Mouse (Mus musculus) limb, embryonic 12.5 days (tissue): ENCODE measurements around the gene Vtcn1. TPM values are rescaled to one million over a fixed set of nuclear protein-coding genes. Genes with fewer than 3 reads are reported as not detected.

Experiments
- ATAC-seq: fragments of 200-750 bp; cut with Nextera tagmentation; 2 replicates; pipeline ENCODE4 v1.8.0; 2017; ENCODE audit warnings: low read depth, moderate TSS enrichment; ENCODE audit not compliant: insufficient number of reproducible peaks, insufficient read depth, low FRiP score, low TSS enrichment
- H3K27ac ChIP-seq: fragments of 300-500 bp; sonication (generic); 2 replicates; pipeline ENCODE4 v1.5.1; 2016; ENCODE audit warnings: mild to moderate bottlenecking, moderate library complexity
- H3K27me3 ChIP-seq: fragments of 300-500 bp; sonication (generic); 2 replicates; pipeline ENCODE4 v1.6.1; 2016; ENCODE audit warnings: mild to moderate bottlenecking, moderate library complexity
- H3K36me3 ChIP-seq: fragments of 300-500 bp; sonication (generic); 2 replicates; pipeline ENCODE4 v1.6.1; 2016; ENCODE audit warnings: mild to moderate bottlenecking, moderate library complexity
- H3K4me1 ChIP-seq: fragments of 300-500 bp; sonication (generic); replicated peaks from 2 replicates; pipeline ENCODE4 v1.6.1; 2016
- H3K4me2 ChIP-seq: fragments of 300-500 bp; sonication (generic); 2 replicates; pipeline ENCODE4 v1.6.1; 2016; ENCODE audit warnings: mild to moderate bottlenecking, moderate library complexity
- H3K4me3 ChIP-seq: fragments of 300-500 bp; sonication (generic); replicated peaks from 2 replicates; pipeline ENCODE4 v1.5.1; 2016; ENCODE audit warnings: mild to moderate bottlenecking
- H3K9ac ChIP-seq: fragments of 300-500 bp; sonication (generic); replicated peaks from 2 replicates; pipeline ENCODE4 v1.6.1; 2016; ENCODE audit warnings: mild to moderate bottlenecking, moderate library complexity
- H3K9me3 ChIP-seq: fragments of 300-500 bp; sonication (generic); 2 replicates; pipeline ENCODE4 v1.6.1; 2016; ENCODE audit warnings: mild to moderate bottlenecking, moderate library complexity
- WGBS: fragments of 180-500 bp; shearing (Covaris S2); methylation state at CpG from one replicate; pipeline ENCODE4 v1.1.7; 2016; 5-methylcytosine and 5-hydroxymethylcytosine counted together
- polyA plus RNA-seq: library from polyadenylated mRNA; unstranded; fragments of >200 nt; fragmentation: Nextera tagmentation; extraction: Ambion mirVana; gene quantifications from 2 replicates; pipeline ENCODE4 v1.2.1, GENCODE M21; 2016

Vtcn1 gene
- not detected in 2 replicates for polyA plus RNA-seq

DNA sequence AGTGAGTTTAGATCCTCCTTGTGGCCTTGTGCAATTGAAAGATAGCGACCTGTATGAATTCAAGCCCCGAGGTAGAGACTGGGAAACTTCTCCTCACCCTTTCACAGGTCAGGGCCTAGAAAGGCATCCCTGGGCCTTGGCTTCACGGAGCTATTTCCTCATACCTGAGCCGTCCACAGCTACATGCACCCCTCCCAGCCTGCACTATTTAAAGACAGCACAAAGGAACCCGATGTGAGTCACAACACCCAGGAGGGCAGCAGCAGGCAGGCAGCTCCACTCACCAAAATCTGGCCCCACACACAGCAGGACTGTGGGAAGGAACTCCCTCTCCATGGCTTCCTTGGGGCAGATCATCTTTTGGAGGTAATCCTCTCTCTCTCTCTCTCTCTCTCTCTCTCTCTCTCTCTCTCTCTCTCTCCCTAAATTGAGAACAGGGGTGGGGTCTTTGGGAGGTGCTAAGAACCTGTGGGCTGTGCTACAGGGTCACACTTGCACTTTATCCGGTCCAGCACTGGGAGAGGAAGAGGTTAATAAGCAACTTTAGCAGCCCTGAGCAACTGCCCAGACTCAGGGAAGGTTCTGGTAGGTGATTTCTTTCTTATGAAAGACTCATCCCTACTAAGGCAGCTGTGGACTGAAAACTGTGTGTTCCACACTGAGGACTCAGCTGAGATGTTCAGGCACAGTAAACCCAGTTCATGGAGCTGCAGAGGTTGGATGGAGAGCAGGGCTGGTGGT is at the start of gene Vtcn1:
TSS of gene Vtcn1 (plus strand) at position 235 of the 741 bp plus-strand sequence.
- H3K4me2 ChIP-seq: no peak within 1 kb of the TSS
- no peak within 1 kb of the TSS for H3K27ac ChIP-seq
- ATAC-seq: no peak
- H3K27me3 ChIP-seq: no peaks in the 10 kb centered on the region
- H3K9me3 ChIP-seq: no peaks in the 10 kb centered on the region
- no peak within 1 kb of the TSS for H3K9ac ChIP-seq
- H3K36me3 ChIP-seq: no peaks in the 10 kb centered on the region
- H3K4me3 ChIP-seq: no peak within 1 kb of the TSS
- peaks cover 27% of the 10 kb centered on the region for H3K4me1 ChIP-seq
- 66% methylated on average over 6 of the region's 6 CpGs for WGBS

- Histone ChIP-seq H3K27ac (no peak overlapping the region), H3K9ac (no peak overlapping the region), H3K4me2 (no peak overlapping the region), H3K36me3 (no peaks in the 10 kb centered on the region), H3K4me3 (no peak overlapping the region), H3K4me1 (peaks cover 3% of the 10 kb centered on the region; the same call in 1 of the 2 replicates), H3K27me3 (no peaks in the 10 kb centered on the region), H3K9me3 (0 out of 2 replicates have a peak, but pooled peaks cover 2% of the 10 kb centered on the region)
- WGBS: 89% methylated on average over 6 of the region's 6 CpGs
- no peak for ATAC-seq
These were observed 48.3 kb upstream of the Vtcn1 start for GRCm38 (mm10) chr3:100776967-100777366.

DNA sequence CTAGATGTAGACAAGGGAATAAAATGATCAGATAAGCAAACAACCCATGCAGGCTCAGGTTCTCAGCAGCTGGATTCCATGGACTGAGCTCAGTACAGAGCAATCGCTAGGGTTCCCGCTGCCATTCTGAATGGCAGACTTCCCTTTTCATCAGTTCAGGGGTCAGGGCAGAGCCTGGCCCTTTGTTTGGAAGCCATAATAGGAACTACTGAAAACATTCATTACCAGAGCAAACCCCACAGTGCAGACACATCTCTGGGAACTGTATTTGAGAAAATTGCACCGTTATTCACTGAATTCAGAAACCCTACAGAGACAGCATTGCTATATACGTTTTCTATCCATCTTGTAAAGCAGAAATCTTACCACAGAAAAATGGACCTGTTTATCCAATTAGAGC is 47.7 kb upstream of the Vtcn1 start:
- H3K9me3 ChIP-seq: no peaks in the 10 kb centered on the region
- H3K27ac ChIP-seq: no peak overlapping the region
- 79% methylated on average over 4 of the region's 4 CpGs for WGBS
- no peaks in the 10 kb centered on the region for H3K36me3 ChIP-seq
- peaks cover 3% of the 10 kb centered on the region; the same call in 1 of the 2 replicates for H3K4me1 ChIP-seq
- no peak overlapping the region for H3K9ac ChIP-seq
- no peaks in the 10 kb centered on the region for H3K27me3 ChIP-seq
- H3K4me3 ChIP-seq: no peak overlapping the region
- H3K4me2 ChIP-seq: no peak overlapping the region
- no peak for ATAC-seq

- Histone ChIP-seq H3K4me1 (peaks cover under 1% of the 10 kb centered on the region; the same call in 1 of the 2 replicates), H3K9me3 (no peaks in the 10 kb centered on the region), H3K4me3 (no peak overlapping the region), H3K36me3 (no peaks in the 10 kb centered on the region), H3K27ac (no peak overlapping the region), H3K4me2 (no peak overlapping the region), H3K9ac (no peak overlapping the region), H3K27me3 (no peaks in the 10 kb centered on the region)
- no peak for ATAC-seq
- 72% methylated on average over 2 of the region's 2 CpGs for WGBS
These were observed 39.2 kb upstream of the Vtcn1 start for GRCm38 (mm10) chr3:100786076-100786475.

GRCm38 (mm10) chr3:100791670-100792069 is 33.6 kb upstream of the Vtcn1 start:
- H3K27me3 ChIP-seq: no peaks in the 10 kb centered on the region
- no peaks in the 10 kb centered on the region for H3K4me1 ChIP-seq
- H3K9ac ChIP-seq: no peak overlapping the region
- H3K36me3 ChIP-seq: no peaks in the 10 kb centered on the region
- H3K27ac ChIP-seq: no peak overlapping the region
- 83% methylated on average over 3 of the region's 3 CpGs for WGBS
- no peaks in the 10 kb centered on the region for H3K9me3 ChIP-seq
- H3K4me3 ChIP-seq: no peak overlapping the region
- no peak overlapping the region for H3K4me2 ChIP-seq
- ATAC-seq: no peak

- Histone ChIP-seq H3K27me3 (no peaks in the 10 kb centered on the region), H3K4me3 (no peak overlapping the region), H3K27ac (no peak overlapping the region), H3K9ac (no peak overlapping the region), H3K9me3 (no peaks in the 10 kb centered on the region), H3K4me1 (no peaks in the 10 kb centered on the region), H3K36me3 (no peaks in the 10 kb centered on the region), H3K4me2 (no peak overlapping the region)
- 78% methylated on average over 2 of the region's 2 CpGs for WGBS
- ATAC-seq: no peak
These were observed 31.9 kb upstream of the Vtcn1 start for GRCm38 (mm10) chr3:100793345-100793744.

DNA sequence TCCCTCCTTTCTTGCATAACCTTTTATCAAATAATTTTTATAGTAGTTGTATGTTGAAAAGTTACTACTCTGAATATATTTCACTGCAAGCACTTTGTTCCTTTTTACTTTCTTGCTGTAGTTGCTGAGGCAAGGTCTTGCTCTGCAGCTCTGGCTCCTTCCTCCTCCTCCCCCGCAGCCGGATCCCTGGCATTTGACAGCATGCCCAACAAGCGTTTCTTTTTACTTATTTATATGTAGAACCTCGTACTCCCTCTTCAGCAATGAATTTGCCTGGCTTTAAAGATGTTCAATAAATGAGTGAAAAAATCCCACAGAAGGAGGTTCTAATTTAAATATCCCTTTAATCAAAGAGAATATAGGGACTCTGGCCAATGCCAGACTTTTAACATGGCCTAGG is 28.7 kb upstream of the Vtcn1 start:
- WGBS: 62% methylated on average over 4 of the region's 4 CpGs
- no peak overlapping the region for H3K9ac ChIP-seq
- no peak for ATAC-seq
- H3K36me3 ChIP-seq: no peaks in the 10 kb centered on the region
- no peaks in the 10 kb centered on the region for H3K27me3 ChIP-seq
- no peak overlapping the region for H3K4me2 ChIP-seq
- no peaks in the 10 kb centered on the region for H3K9me3 ChIP-seq
- H3K27ac ChIP-seq: no peak overlapping the region
- H3K4me1 ChIP-seq: no peaks in the 10 kb centered on the region
- no peak overlapping the region for H3K4me3 ChIP-seq

DNA sequence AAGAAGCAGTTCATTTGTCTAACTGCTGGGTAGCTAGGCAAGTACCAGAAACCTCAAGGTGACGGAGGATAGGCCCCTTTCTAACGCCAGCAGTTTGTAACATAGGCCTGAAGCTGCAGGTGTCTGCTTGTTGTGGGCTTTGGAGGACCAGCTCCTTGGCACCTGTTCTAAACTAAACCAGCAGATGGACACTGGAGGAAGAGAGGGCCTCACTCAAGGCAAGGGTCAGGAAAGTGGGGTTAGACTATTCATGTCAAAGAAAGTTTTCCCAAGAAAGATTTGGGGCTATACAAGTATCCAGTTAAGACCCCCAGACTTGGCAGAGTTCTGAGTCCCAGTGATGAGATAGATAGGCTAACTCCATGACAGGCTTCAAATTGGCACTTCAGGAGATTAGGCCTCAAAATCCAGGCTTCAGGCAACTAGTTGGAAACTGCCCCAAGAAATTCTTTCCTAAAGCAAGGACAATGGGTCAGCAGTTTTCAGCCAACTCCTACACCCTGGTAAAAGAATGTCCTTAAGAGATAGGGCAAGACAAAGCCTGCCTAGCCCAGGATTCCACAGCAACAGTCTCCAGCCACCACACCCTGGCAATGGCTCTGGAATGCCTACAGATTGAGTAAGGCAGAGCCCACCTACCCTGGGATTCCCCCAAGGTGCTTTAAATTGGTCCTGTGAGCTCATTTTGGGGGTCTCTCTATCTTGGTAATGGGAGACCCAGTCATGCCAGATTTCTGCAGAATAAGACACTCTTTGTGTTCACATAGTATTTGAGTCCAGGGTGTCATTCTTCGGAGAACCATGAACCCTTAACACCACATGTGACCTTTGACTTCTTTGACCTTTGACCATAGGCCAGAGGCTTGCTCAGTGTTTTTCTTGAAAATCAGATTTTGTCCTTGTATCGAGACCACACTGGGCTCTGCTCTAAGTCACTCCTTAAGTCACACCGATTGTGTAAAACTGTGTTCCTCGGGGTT is 27.8 kb upstream of the Vtcn1 start:
- H3K36me3 ChIP-seq: no peaks in the 10 kb centered on the region
- H3K9ac ChIP-seq: no peak overlapping the region
- H3K27me3 ChIP-seq: no peaks in the 10 kb centered on the region
- H3K27ac ChIP-seq: no peak overlapping the region
- no peak overlapping the region for H3K4me2 ChIP-seq
- H3K4me3 ChIP-seq: no peak overlapping the region
- no peaks in the 10 kb centered on the region for H3K9me3 ChIP-seq
- no peak for ATAC-seq
- H3K4me1 ChIP-seq: no peaks in the 10 kb centered on the region
- 83% methylated on average over 6 of the region's 6 CpGs for WGBS

- H3K4me2 ChIP-seq: no peak overlapping the region
- no peak overlapping the region for H3K9ac ChIP-seq
- no peak overlapping the region for H3K27ac ChIP-seq
- no peak overlapping the region for H3K4me3 ChIP-seq
- no peak for ATAC-seq
- H3K36me3 ChIP-seq: no peaks in the 10 kb centered on the region
- no peaks in the 10 kb centered on the region for H3K9me3 ChIP-seq
- no peaks in the 10 kb centered on the region for H3K4me1 ChIP-seq
- H3K27me3 ChIP-seq: no peaks in the 10 kb centered on the region
- 77% methylated on average over 3 of the region's 3 CpGs for WGBS
These were observed 26.3 kb upstream of the Vtcn1 start for GRCm38 (mm10) chr3:100798872-100799422.

DNA sequence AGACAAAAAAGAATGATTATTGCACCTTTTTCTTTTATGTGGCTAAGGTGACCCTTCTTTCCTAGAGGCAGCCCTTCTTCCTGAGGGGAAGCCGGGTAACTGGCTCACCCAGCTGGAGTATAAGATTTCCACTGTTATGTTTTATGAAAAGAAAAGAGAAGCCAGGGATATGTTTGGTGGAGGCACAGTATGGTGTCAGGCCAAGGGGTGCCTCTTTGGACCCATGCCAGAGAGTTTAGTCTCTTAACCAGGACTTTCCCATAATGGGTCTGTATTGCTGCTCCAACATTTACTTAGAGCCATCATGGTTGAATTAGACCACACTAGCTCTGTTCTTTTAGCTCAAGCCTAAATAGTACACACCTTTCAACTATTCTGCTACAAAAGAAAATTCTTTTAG is 20.3 kb upstream of the Vtcn1 start:
- 0 out of 2 replicates have a peak, but pooled peaks cover 4% of the 10 kb centered on the region for H3K4me1 ChIP-seq
- ATAC-seq: no peak
- no peaks in the 10 kb centered on the region for H3K36me3 ChIP-seq
- no peak overlapping the region for H3K4me3 ChIP-seq
- no peak overlapping the region for H3K27ac ChIP-seq
- no peaks in the 10 kb centered on the region for H3K27me3 ChIP-seq
- no peak overlapping the region for H3K9ac ChIP-seq
- H3K4me2 ChIP-seq: no peak overlapping the region
- 79% methylated on average over 1 of the region's 1 CpGs for WGBS
- no peaks in the 10 kb centered on the region for H3K9me3 ChIP-seq

GRCm38 (mm10) chr3:100805925-100806324 is 19.3 kb upstream of the Vtcn1 start:
- Histone ChIP-seq H3K36me3 (no peaks in the 10 kb centered on the region), H3K4me3 (no peak overlapping the region), H3K4me1 (0 out of 2 replicates have a peak, but pooled peaks cover 4% of the 10 kb centered on the region), H3K9ac (no peak overlapping the region), H3K9me3 (no peaks in the 10 kb centered on the region), H3K4me2 (no peak overlapping the region), H3K27me3 (no peaks in the 10 kb centered on the region), H3K27ac (no peak overlapping the region)
- WGBS: 69% methylated on average over 6 of the region's 6 CpGs
- ATAC-seq: no peak
